9 mouse cellular contexts compared by ENCODE assay signal in the genomic region with DNA sequence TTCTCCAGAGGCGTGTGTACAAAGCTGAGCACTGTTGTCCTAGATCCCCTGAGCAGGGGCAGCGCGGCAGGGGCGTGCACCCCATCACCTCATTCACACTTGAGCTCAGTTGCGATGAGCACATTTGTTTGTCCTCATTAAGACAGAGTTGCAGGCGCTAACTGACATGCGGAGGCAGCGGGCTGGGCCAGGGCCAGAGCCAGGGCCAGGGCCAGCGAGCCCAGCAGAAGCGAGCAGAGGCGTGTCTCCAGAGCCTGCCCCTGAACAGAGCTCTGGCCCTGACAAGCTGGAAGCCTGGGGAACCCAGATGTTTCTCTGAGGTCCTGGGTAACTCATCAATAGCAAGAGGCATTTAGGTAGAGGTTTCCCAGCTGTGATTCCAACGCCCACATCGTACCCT.
DNase-seq lines count a peak whose midpoint lies in the region; ATAC-seq and TF ChIP-seq lines count a peak whose summit lies in the region.
"Had no signal": no experiment of that assay in that cellular context is flagged by ENCODE, and none has a peak within 500 bp of the region (broad histone marks: within the 10 kb centered on the region; RNA-seq: fewer than 3 reads in every experiment).

No protein-coding gene starts in this region.

- no peak for TF ChIP-seq CTCF in E14TG2a.4 (conservative IDR thresholded peaks at IDR 0.05; ENCODE audit: low read length)
- no peak for TF ChIP-seq CTCF in cerebellum, adult 2 months (IDR thresholded peaks at IDR 0.05; ENCODE audit: borderline replicate concordance, insufficient read depth, low read depth, low read length)

- H3K4me2 ChIP-seq in forebrain, embryonic 13.5 days, result 0 out of 2 replicates have a peak overlapping the region, but pooled peaks have one; percentile 41
- H3K4me2 ChIP-seq in forebrain, embryonic 11.5 days (ENCODE audit: low read depth, low read length, severe bottlenecking), result no peak overlapping the region

- H3K4me3 ChIP-seq in forebrain, embryonic 13.5 days, result no peak overlapping the region
- H3K4me3 ChIP-seq in forebrain, embryonic 11.5 days (ENCODE audit: low read depth, low read length), result no peak overlapping the region
- H3K4me3 ChIP-seq in E14TG2a.4 (replicated peaks; ENCODE audit: low read length), result peak overlapping the region; percentile 41
- no peak overlapping the region for H3K4me3 ChIP-seq in cerebellum, adult 2 months (replicated peaks; ENCODE audit: insufficient read depth, low read depth, low read length)

- H3K9ac ChIP-seq in forebrain, embryonic 13.5 days, result no peak overlapping the region
- no peak overlapping the region for H3K9ac ChIP-seq in forebrain, embryonic 11.5 days (ENCODE audit: low read length)

- no peaks in the 10 kb centered on the region for H3K27me3 ChIP-seq in forebrain, embryonic 13.5 days
- no peaks in the 10 kb centered on the region for H3K27me3 ChIP-seq in forebrain, embryonic 11.5 days (ENCODE audit: control insufficient read depth, insufficient read depth, low read length)
- H3K27me3 ChIP-seq in E14TG2a.4 (ENCODE audit: insufficient read depth, low read length), result peaks cover 25% of the 10 kb centered on the region
- H3K27me3 ChIP-seq in cerebellum, adult 2 months (ENCODE audit: control insufficient read depth, insufficient read depth, low read length), result no peaks in the 10 kb centered on the region

- no peak for TF ChIP-seq POLR2A in cerebellum, adult 2 months (IDR thresholded peaks at IDR 0.05; ENCODE audit: borderline replicate concordance, insufficient read depth, low read length)

- DNase-seq in forebrain, embryonic 11.5 days (ENCODE audit: low spot score), result no peak
- peak; percentile 61 to 64 for DNase-seq in heart, postnatal 10 days
- DNase-seq in lung, postnatal 10 days, result peak; percentile 85
- DNase-seq in left cerebral cortex, adult 9 months (ENCODE audit: low spot score in 2 of 2), result no peak
- DNase-seq in spleen, postnatal 4 days (ENCODE audit: low spot score in 2 of 2), result no peak
- no peak for DNase-seq in cerebellum, adult 2 months
- DNase-seq: thymus, postnatal 25 days had no signal

- ATAC-seq in forebrain, embryonic 13.5 days, result peak; percentile 48; the same call in 1 of the 2 replicates
- ATAC-seq in forebrain, embryonic 11.5 days (replicated peaks; ENCODE audit: low FRiP score), result no peak

- H3K36me3 ChIP-seq in forebrain, embryonic 13.5 days (ENCODE audit: poor library complexity, severe bottlenecking), result no peaks in the 10 kb centered on the region
- no peaks in the 10 kb centered on the region for H3K36me3 ChIP-seq in forebrain, embryonic 11.5 days (ENCODE audit: control insufficient read depth, insufficient read depth, low read length)
- no peaks in the 10 kb centered on the region for H3K36me3 ChIP-seq in E14TG2a.4 (ENCODE audit: insufficient read depth, low read length)

- intact Hi-C loops in heart, postnatal 10 days (cut with DNase I), result no loop called here

- peaks cover 26% of the 10 kb centered on the region for H3K4me1 ChIP-seq in forebrain, embryonic 13.5 days
- no peaks in the 10 kb centered on the region for H3K4me1 ChIP-seq in forebrain, embryonic 11.5 days (replicated peaks; ENCODE audit: control insufficient read depth, insufficient read depth, low read length)
- peaks cover 17% of the 10 kb centered on the region; the same call in 1 of the 2 replicates for H3K4me1 ChIP-seq in E14TG2a.4 (replicated peaks; ENCODE audit: low read depth, low read length)
- no peaks in the 10 kb centered on the region; the same call in 1 of the 2 replicates for H3K4me1 ChIP-seq in cerebellum, adult 2 months (ENCODE audit: control insufficient read depth, insufficient read depth, low read length)

- H3K9me3 ChIP-seq in forebrain, embryonic 13.5 days (replicated peaks), result no peaks in the 10 kb centered on the region
- no peaks in the 10 kb centered on the region for H3K9me3 ChIP-seq in forebrain, embryonic 11.5 days (ENCODE audit: control insufficient read depth, low read length)
- no peaks in the 10 kb centered on the region for H3K9me3 ChIP-seq in E14TG2a.4 (ENCODE audit: low read length)

- 63% methylated on average over 13 of the region's 13 CpGs for WGBS in forebrain, embryonic 13.5 days
- 79% methylated on average over 13 of the region's 13 CpGs for WGBS in forebrain, embryonic 11.5 days
- WGBS in cerebellum, adult 2 months, result 56% methylated on average over 13 of the region's 13 CpGs

- peak overlapping the region; percentile 72; the same call in 1 of the 2 replicates for H3K27ac ChIP-seq in forebrain, embryonic 13.5 days
- H3K27ac ChIP-seq in forebrain, embryonic 11.5 days (ENCODE audit: low read depth, low read length), result no peak overlapping the region
- H3K27ac ChIP-seq in cerebellum, adult 2 months (ENCODE audit: insufficient read depth, low read length), result no peak overlapping the region

Comparison
In these comparisons a context has a peak if more than half of its experiments do, and no peak if none do; other contexts are left out.
1. DNase-seq: peak in heart, postnatal 10 days (2 of 2) and lung, postnatal 10 days (single experiment); none in forebrain, embryonic 11.5 days (single experiment), left cerebral cortex, adult 9 months (0 of 2), spleen, postnatal 4 days (0 of 2) and cerebellum, adult 2 months (0 of 2).